Mouse (Mus musculus): ENCODE data around the gene Zfhx3.

DNA sequence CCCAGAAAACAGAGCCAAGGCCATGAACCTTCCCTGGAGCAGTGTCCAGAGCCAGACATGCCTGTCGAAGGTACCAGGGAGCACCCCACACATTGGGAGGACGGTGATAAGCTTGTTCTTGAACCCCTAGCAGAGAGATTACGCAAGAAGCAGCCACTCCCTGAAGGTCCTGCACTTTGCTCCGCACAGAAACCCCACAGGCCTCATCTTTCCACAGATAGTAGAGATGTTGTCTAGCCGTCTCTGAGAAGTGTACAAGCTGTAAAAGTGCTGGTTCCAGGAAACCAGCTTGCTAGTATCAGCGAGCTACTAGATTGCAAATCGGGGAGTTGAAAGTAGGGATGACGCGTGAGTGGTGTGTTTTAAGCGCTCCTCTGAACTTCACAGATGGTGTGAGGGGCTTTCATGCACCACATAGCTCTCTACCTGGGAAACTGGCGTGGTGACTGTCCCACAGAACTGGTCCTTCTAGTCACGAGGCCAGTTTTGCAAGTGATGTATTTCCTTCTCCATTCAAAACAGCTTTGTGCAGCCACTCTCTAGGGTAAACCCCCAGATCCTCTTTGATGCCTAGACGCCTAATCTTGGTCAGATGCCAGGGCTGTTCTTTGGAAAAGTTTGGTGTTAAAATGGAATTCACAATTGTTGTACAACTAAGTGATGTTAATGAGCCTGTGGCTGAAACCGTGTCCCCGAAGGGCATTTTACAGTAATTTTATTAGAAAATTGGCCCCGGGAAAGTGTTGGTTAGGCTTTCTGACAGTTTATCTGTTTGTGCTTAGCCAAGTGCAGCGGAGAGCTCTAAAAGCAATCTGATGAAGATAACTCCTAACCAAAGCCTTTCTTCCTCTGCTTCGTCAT is 993.6 kb downstream of the Zfhx3 start:
- TF ChIP-seq CTCF (IDR thresholded peaks at IDR 0.05; ENCODE audit: low read depth, low read length) (no peak), POLR2A (IDR thresholded peaks at IDR 0.05; ENCODE audit: extremely low read depth, insufficient read depth, low read length) (no peak)
